Mouse (Mus musculus): ENCODE results near the gene Rad54l2. TPM values are rescaled to one million over a fixed set of nuclear protein-coding genes. Genes with fewer than 3 reads are reported as not detected.

The Rad54l2 gene
- polyA plus RNA-seq, 1 experiment from 2014 or later: 4.7 TPM

- peak within 1 kb of the TSS; percentile 82 for H3K4me3 ChIP-seq (replicated peaks)
- under 1% methylated on average over 85 of the region's 86 CpGs for WGBS
- peak within 1 kb of the TSS; percentile 74 for H3K9ac ChIP-seq
- H3K4me2 ChIP-seq (replicated peaks): peak within 1 kb of the TSS; percentile 93
- peak within 1 kb of the TSS; percentile 76 for H3K27ac ChIP-seq
- no peaks in the 10 kb centered on the region for H3K9me3 ChIP-seq
- peaks cover 10% of the 10 kb centered on the region for H3K4me1 ChIP-seq (replicated peaks)
- peaks cover 12% of the 10 kb centered on the region for H3K36me3 ChIP-seq
- peak; percentile 92 for ATAC-seq
- no peaks in the 10 kb centered on the region for H3K27me3 ChIP-seq (replicated peaks)
These were observed 103.5 kb downstream of the Rad54l2 start, which contains the start of gene Tex264 for GRCm38 (mm10) chr9:106685249-106686101. TSS of gene Tex264 (minus strand) at chr9:106685927.

- H3K36me3 ChIP-seq: peaks cover 14% of the 10 kb centered on the region
- H3K4me1 ChIP-seq (replicated peaks): peaks cover 10% of the 10 kb centered on the region
- H3K9me3 ChIP-seq: no peaks in the 10 kb centered on the region
- peak overlapping the region; percentile 76; the same call in 1 of the 2 replicates for H3K27ac ChIP-seq
- peak; percentile 9 for ATAC-seq
- H3K4me3 ChIP-seq (replicated peaks): peak overlapping the region; percentile 82
- no peaks in the 10 kb centered on the region for H3K27me3 ChIP-seq (replicated peaks)
- 3% methylated on average over 14 of the region's 14 CpGs for WGBS
- peak overlapping the region; percentile 74 for H3K9ac ChIP-seq
- peak overlapping the region; percentile 93 for H3K4me2 ChIP-seq (replicated peaks)
These were observed 104.1 kb downstream of the Rad54l2 start for GRCm38 (mm10) chr9:106684918-106685248.

- WGBS: 77% methylated on average over 6 of the region's 6 CpGs
These were observed 104.7 kb downstream of the Rad54l2 start for GRCm38 (mm10) chr9:106684093-106684872.

GRCm38 (mm10) chr9:106681026-106681425, 108.0 kb downstream of the Rad54l2 start:
- WGBS: 91% methylated on average over 9 of the region's 9 CpGs
- Histone ChIP-seq H3K4me2 (replicated peaks) (no peak overlapping the region), H3K36me3 (peaks cover 14% of the 10 kb centered on the region), H3K4me3 (replicated peaks) (no peak overlapping the region), H3K4me1 (replicated peaks) (peaks cover 6% of the 10 kb centered on the region), H3K27me3 (replicated peaks) (no peaks in the 10 kb centered on the region), H3K27ac (no peak overlapping the region), H3K9ac (no peak overlapping the region), H3K9me3 (no peaks in the 10 kb centered on the region)
- no peak for ATAC-seq

More at GRCm38 (mm10) chr9:106684093-106684872, 104.7 kb downstream of the Rad54l2 start:
- H3K9me3 ChIP-seq: no peaks in the 10 kb centered on the region
- no peak for ATAC-seq
- peaks cover 10% of the 10 kb centered on the region for H3K4me1 ChIP-seq (replicated peaks)
- H3K4me2 ChIP-seq (replicated peaks): peak overlapping the region; percentile 93
- H3K9ac ChIP-seq: peak overlapping the region; percentile 74
- H3K4me3 ChIP-seq (replicated peaks): peak overlapping the region; percentile 82
- peaks cover 14% of the 10 kb centered on the region for H3K36me3 ChIP-seq
- no peak overlapping the region for H3K27ac ChIP-seq
- H3K27me3 ChIP-seq (replicated peaks): no peaks in the 10 kb centered on the region

GRCm38 (mm10) chr9:106678242-106678641, 110.8 kb downstream of the Rad54l2 start:
- Histone ChIP-seq H3K9me3 (no peaks in the 10 kb centered on the region), H3K4me3 (replicated peaks) (no peak overlapping the region), H3K36me3 (peaks cover 17% of the 10 kb centered on the region), H3K9ac (no peak overlapping the region), H3K4me1 (replicated peaks) (no peaks in the 10 kb centered on the region), H3K27me3 (replicated peaks) (no peaks in the 10 kb centered on the region), H3K27ac (no peak overlapping the region), H3K4me2 (replicated peaks) (no peak overlapping the region)
- no peak for ATAC-seq
- WGBS: 69% methylated on average over 4 of the region's 4 CpGs

- H3K27me3 ChIP-seq (replicated peaks): no peaks in the 10 kb centered on the region
- H3K4me3 ChIP-seq (replicated peaks): no peak overlapping the region
- H3K4me2 ChIP-seq (replicated peaks): no peak overlapping the region
- H3K9ac ChIP-seq: no peak overlapping the region
- H3K4me1 ChIP-seq (replicated peaks): no peaks in the 10 kb centered on the region
- WGBS: 83% methylated on average over 5 of the region's 5 CpGs
- H3K27ac ChIP-seq: no peak overlapping the region
- no peak for ATAC-seq
- H3K9me3 ChIP-seq: no peaks in the 10 kb centered on the region
- H3K36me3 ChIP-seq: peaks cover 19% of the 10 kb centered on the region
These were observed 111.3 kb downstream of the Rad54l2 start for GRCm38 (mm10) chr9:106677702-106678101.

- WGBS: 79% methylated on average over 4 of the region's 4 CpGs
- ATAC-seq: no peak
- H3K9me3 ChIP-seq: no peaks in the 10 kb centered on the region
- H3K27ac ChIP-seq: no peak overlapping the region
- H3K4me3 ChIP-seq (replicated peaks): no peak overlapping the region
- no peak overlapping the region for H3K4me2 ChIP-seq (replicated peaks)
- peaks cover 18% of the 10 kb centered on the region for H3K36me3 ChIP-seq
- H3K4me1 ChIP-seq (replicated peaks): no peaks in the 10 kb centered on the region
- H3K27me3 ChIP-seq (replicated peaks): no peaks in the 10 kb centered on the region
- no peak overlapping the region for H3K9ac ChIP-seq
These were observed 112.4 kb downstream of the Rad54l2 start for GRCm38 (mm10) chr9:106676571-106676970.

- 79% methylated on average over 9 of the region's 9 CpGs for WGBS
- Histone ChIP-seq H3K9ac (no peak overlapping the region), H3K4me3 (replicated peaks) (no peak overlapping the region), H3K4me1 (replicated peaks) (no peaks in the 10 kb centered on the region), H3K4me2 (replicated peaks) (no peak overlapping the region), H3K9me3 (no peaks in the 10 kb centered on the region), H3K27me3 (replicated peaks) (no peaks in the 10 kb centered on the region), H3K27ac (no peak overlapping the region), H3K36me3 (peaks cover 15% of the 10 kb centered on the region)
- peak; percentile 44; the same call in 1 of the 2 replicates for ATAC-seq
These were observed 113.0 kb downstream of the Rad54l2 start for GRCm38 (mm10) chr9:106675965-106676364.

- H3K27ac ChIP-seq: no peak overlapping the region
- H3K4me2 ChIP-seq (replicated peaks): no peak overlapping the region
- peak; percentile 75 for ATAC-seq
- no peaks in the 10 kb centered on the region for H3K9me3 ChIP-seq
- H3K27me3 ChIP-seq (replicated peaks): no peaks in the 10 kb centered on the region
- no peak overlapping the region for H3K9ac ChIP-seq
- WGBS: 0% methylated on average over 1 of the region's 1 CpGs
- H3K4me1 ChIP-seq (replicated peaks): no peaks in the 10 kb centered on the region
- no peak overlapping the region for H3K4me3 ChIP-seq (replicated peaks)
- H3K36me3 ChIP-seq: peaks cover 15% of the 10 kb centered on the region
These were observed 113.5 kb downstream of the Rad54l2 start for GRCm38 (mm10) chr9:106675480-106675879.

GRCm38 (mm10) chr9:106673860-106674259, 115.1 kb downstream of the Rad54l2 start:
- H3K9me3 ChIP-seq: no peaks in the 10 kb centered on the region
- peaks cover 16% of the 10 kb centered on the region for H3K36me3 ChIP-seq
- H3K4me3 ChIP-seq (replicated peaks): no peak overlapping the region
- H3K27ac ChIP-seq: no peak overlapping the region
- WGBS: 84% methylated on average over 2 of the region's 2 CpGs
- H3K4me2 ChIP-seq (replicated peaks): no peak overlapping the region
- no peaks in the 10 kb centered on the region for H3K27me3 ChIP-seq (replicated peaks)
- no peaks in the 10 kb centered on the region for H3K4me1 ChIP-seq (replicated peaks)
- H3K9ac ChIP-seq: no peak overlapping the region
- ATAC-seq: no peak

GRCm38 (mm10) chr9:106664856-106665255, 124.1 kb downstream of the Rad54l2 start:
- Histone ChIP-seq H3K4me2 (replicated peaks) (no peak overlapping the region), H3K36me3 (peaks cover 5% of the 10 kb centered on the region; the same call in 1 of the 2 replicates), H3K9me3 (no peaks in the 10 kb centered on the region), H3K27me3 (replicated peaks) (no peaks in the 10 kb centered on the region), H3K4me1 (replicated peaks) (no peaks in the 10 kb centered on the region), H3K27ac (no peak overlapping the region), H3K9ac (no peak overlapping the region), H3K4me3 (replicated peaks) (no peak overlapping the region)
- WGBS: 79% methylated on average over 6 of the region's 6 CpGs
- ATAC-seq: no peak

- peaks cover 5% of the 10 kb centered on the region; the same call in 1 of the 2 replicates for H3K36me3 ChIP-seq
- 80% methylated on average over 4 of the region's 4 CpGs for WGBS
- H3K4me3 ChIP-seq (replicated peaks): no peak overlapping the region
- no peaks in the 10 kb centered on the region for H3K9me3 ChIP-seq
- H3K4me1 ChIP-seq (replicated peaks): no peaks in the 10 kb centered on the region
- H3K4me2 ChIP-seq (replicated peaks): no peak overlapping the region
- no peaks in the 10 kb centered on the region for H3K27me3 ChIP-seq (replicated peaks)
- H3K9ac ChIP-seq: no peak overlapping the region
- H3K27ac ChIP-seq: no peak overlapping the region
- ATAC-seq: no peak
These were observed 124.6 kb downstream of the Rad54l2 start for GRCm38 (mm10) chr9:106664433-106664832.
